14 mouse cellular contexts compared by ENCODE assay signal in the genomic region with DNA sequence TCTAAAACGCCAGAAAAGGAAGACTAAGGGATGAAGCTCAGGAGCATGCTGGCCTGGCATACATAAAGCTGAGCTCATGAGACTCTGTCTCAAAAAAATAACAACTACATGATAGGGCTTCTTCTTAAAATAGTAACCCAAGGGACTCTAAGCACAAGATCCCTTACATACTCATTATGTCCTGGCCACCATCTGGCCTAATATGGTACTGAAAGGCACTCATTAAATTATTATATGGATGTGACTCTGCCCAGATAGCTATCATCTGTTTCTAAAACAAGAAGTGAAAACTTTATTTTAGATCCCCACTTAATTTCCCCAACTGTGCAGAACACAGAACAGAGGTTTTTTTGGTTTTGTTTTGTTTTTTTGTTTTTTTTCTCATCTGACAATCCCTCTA. TPM values are rescaled to one million over a fixed set of nuclear protein-coding genes. Genes with fewer than 3 reads are reported as not detected.
DNase-seq lines count a peak whose midpoint lies in the region; ATAC-seq and TF ChIP-seq lines count a peak whose summit lies in the region.
"Had no signal": no experiment of that assay in that cellular context is flagged by ENCODE, and none has a peak within 500 bp of the region (broad histone marks: within the 10 kb centered on the region; RNA-seq: fewer than 3 reads in every experiment).

No protein-coding gene starts in this region.

- TF ChIP-seq POLR2A in spleen, adult 2 months (IDR thresholded peaks at IDR 0.05; ENCODE audit: low read depth, low read length), result no peak
- no peak for TF ChIP-seq POLR2A in cerebellum, adult 2 months (IDR thresholded peaks at IDR 0.05; ENCODE audit: borderline replicate concordance, insufficient read depth, low read length)

- no peak overlapping the region for H3K4me2 ChIP-seq in heart, embryonic 11.5 days
- H3K4me2 ChIP-seq in liver, embryonic 15.5 days, result peak overlapping the region; percentile 64

- H3K9ac ChIP-seq in heart, embryonic 11.5 days (ENCODE audit: low read depth, low read length), result no peak overlapping the region
- H3K9ac ChIP-seq in liver, embryonic 15.5 days, result no peak overlapping the region; the same call in 1 of the 2 replicates

- H3K36me3 ChIP-seq in heart, embryonic 11.5 days (ENCODE audit: control insufficient read depth, insufficient read depth, low read length), result no peaks in the 10 kb centered on the region
- H3K36me3 ChIP-seq in spleen, adult 2 months (ENCODE audit: control insufficient read depth, insufficient read depth, low read length), result no peaks in the 10 kb centered on the region
- no peaks in the 10 kb centered on the region for H3K36me3 ChIP-seq in liver, embryonic 15.5 days (replicated peaks)

- no peak for TF ChIP-seq CTCF in spleen, adult 2 months (IDR thresholded peaks at IDR 0.05; ENCODE audit: extremely low read depth, insufficient read depth, insufficient read length, insufficient replicate concordance)
- no peak for TF ChIP-seq CTCF in cerebellum, adult 2 months (IDR thresholded peaks at IDR 0.05; ENCODE audit: borderline replicate concordance, insufficient read depth, low read depth, low read length)

- H3K27me3 ChIP-seq in heart, embryonic 11.5 days (ENCODE audit: control insufficient read depth, insufficient read depth, low read length), result no peaks in the 10 kb centered on the region
- no peaks in the 10 kb centered on the region for H3K27me3 ChIP-seq in spleen, adult 2 months (ENCODE audit: control insufficient read depth, insufficient read depth, low read length)
- no peaks in the 10 kb centered on the region for H3K27me3 ChIP-seq in liver, embryonic 15.5 days
- no peaks in the 10 kb centered on the region for H3K27me3 ChIP-seq in cerebellum, adult 2 months (ENCODE audit: control insufficient read depth, insufficient read depth, low read length)

- no peak for ATAC-seq in heart, embryonic 11.5 days (replicated peaks; ENCODE audit: insufficient number of reproducible peaks, low FRiP score, low TSS enrichment)
- ATAC-seq in liver, embryonic 15.5 days (ENCODE audit: insufficient read depth), result no peak
- ATAC-seq: CD4-positive, CD25-positive, alpha-beta regulatory T cell, adult 4 months; forebrain, embryonic 14.5 days had no signal

- H3K27ac ChIP-seq in heart, embryonic 11.5 days (ENCODE audit: low read depth, low read length), result 0 out of 2 replicates have a peak overlapping the region, but pooled peaks have one; percentile 2
- H3K27ac ChIP-seq in spleen, adult 2 months (ENCODE audit: insufficient read depth, low read length), result peak overlapping the region; percentile 11; the same call in 1 of the 2 replicates
- peak overlapping the region; percentile 86 for H3K27ac ChIP-seq in liver, embryonic 15.5 days (replicated peaks)
- H3K27ac ChIP-seq in cerebellum, adult 2 months (ENCODE audit: insufficient read depth, low read length), result no peak overlapping the region

- no peaks in the 10 kb centered on the region for H3K9me3 ChIP-seq in heart, embryonic 11.5 days (replicated peaks; ENCODE audit: control insufficient read depth, low read length)
- no peaks in the 10 kb centered on the region for H3K9me3 ChIP-seq in liver, embryonic 15.5 days (replicated peaks)

- no peak overlapping the region for H3K4me3 ChIP-seq in heart, embryonic 11.5 days (ENCODE audit: low read depth, low read length)
- H3K4me3 ChIP-seq in spleen, adult 2 months (ENCODE audit: extremely low read depth, insufficient read depth, insufficient read length), result no peak overlapping the region
- peak overlapping the region; percentile 36 for H3K4me3 ChIP-seq in liver, embryonic 15.5 days (replicated peaks)
- H3K4me3 ChIP-seq in cerebellum, adult 2 months (replicated peaks; ENCODE audit: insufficient read depth, low read depth, low read length), result no peak overlapping the region

- no peak for DNase-seq in heart, postnatal 25 days (ENCODE audit: low spot score)
- no peak for DNase-seq in spleen, adult 2 months (ENCODE audit: low read depth in 1 of 2, low spot score in 2 of 2)
- no peak for DNase-seq in spleen, postnatal 4 days (ENCODE audit: low spot score in 2 of 2)
- DNase-seq in adrenal gland, adult (ENCODE audit: inconsistent age in 2 of 2, low spot score in 1 of 2), result no peak
- DNase-seq in urinary bladder, postnatal 25 days (ENCODE audit: low spot score), result no peak
- DNase-seq in cerebellum, adult 2 months, result no peak
- DNase-seq: cerebellum, postnatal 36 days; kidney, adult 8-10 months; lung, postnatal 10 days; thymus, postnatal 36 days had no signal

- WGBS in heart, embryonic 11.5 days (ENCODE audit: insufficient replicate concordance), result 69% methylated on average over 1 of the region's 1 CpGs
- WGBS in spleen, adult 2 months, result 76% methylated on average over 1 of the region's 1 CpGs
- 45% methylated on average over 1 of the region's 1 CpGs for WGBS in liver, embryonic 15.5 days (ENCODE audit: insufficient replicate concordance)
- WGBS in cerebellum, adult 2 months, result 87% methylated on average over 1 of the region's 1 CpGs

- intact Hi-C loops in heart, postnatal 25 days (cut with DNase I), result loop anchor here (5.0 kb wide), 1 partner anchor 51 kb away; no protein-coding TSS in a partner anchor

- peaks cover 15% of the 10 kb centered on the region for H3K4me1 ChIP-seq in heart, embryonic 11.5 days (ENCODE audit: control insufficient read depth, insufficient read depth, low read length)
- H3K4me1 ChIP-seq in spleen, adult 2 months (ENCODE audit: control insufficient read depth, insufficient read depth, insufficient read length), result peaks cover 10% of the 10 kb centered on the region; the same call in 1 of the 2 replicates
- H3K4me1 ChIP-seq in liver, embryonic 15.5 days (replicated peaks), result peaks cover 38% of the 10 kb centered on the region
- no peaks in the 10 kb centered on the region for H3K4me1 ChIP-seq in cerebellum, adult 2 months (ENCODE audit: control insufficient read depth, insufficient read depth, low read length)

RNA-seq across cellular contexts. Expression of gene Cd2ap, which starts 6.4 kb away (rescaled TPM):
- polyA plus RNA-seq in heart, embryonic 11.5 days (2014; fragmentation: Nextera tagmentation; extraction: Ambion mirVana), result 17.8 and 20.7 TPM in 2 replicates
- total RNA-seq in heart, postnatal 25 days (2021), result 10 to 100 TPM; 21.4 to 22.4 TPM
- 8.9 and 9.3 TPM in 2 replicates for polyA plus RNA-seq in spleen, adult 2 months (2012; rRNA removed)
- 7.9 and 8.5 TPM in 2 replicates for polyA plus RNA-seq in liver, embryonic 15.5 days (2015; fragmentation: Nextera tagmentation; extraction: Ambion mirVana)
- 19.3 and 20.1 TPM in 2 replicates for polyA plus RNA-seq in cerebellum, adult 2 months (2012; rRNA removed)
